Mouse (Mus musculus) embryo, embryonic 9.5 days (tissue): ENCODE results near the gene Cbln1.
A peak's percentile ranks its signal among the peaks of the same experiment; 100 is the strongest.

ENCODE experiments used
- DNase-seq: peaks from one replicate; pipeline ENCODE4 v3.0.0-alpha.2; 2017; ENCODE audit errors: extremely low spot score

Cbln1 gene

DNA sequence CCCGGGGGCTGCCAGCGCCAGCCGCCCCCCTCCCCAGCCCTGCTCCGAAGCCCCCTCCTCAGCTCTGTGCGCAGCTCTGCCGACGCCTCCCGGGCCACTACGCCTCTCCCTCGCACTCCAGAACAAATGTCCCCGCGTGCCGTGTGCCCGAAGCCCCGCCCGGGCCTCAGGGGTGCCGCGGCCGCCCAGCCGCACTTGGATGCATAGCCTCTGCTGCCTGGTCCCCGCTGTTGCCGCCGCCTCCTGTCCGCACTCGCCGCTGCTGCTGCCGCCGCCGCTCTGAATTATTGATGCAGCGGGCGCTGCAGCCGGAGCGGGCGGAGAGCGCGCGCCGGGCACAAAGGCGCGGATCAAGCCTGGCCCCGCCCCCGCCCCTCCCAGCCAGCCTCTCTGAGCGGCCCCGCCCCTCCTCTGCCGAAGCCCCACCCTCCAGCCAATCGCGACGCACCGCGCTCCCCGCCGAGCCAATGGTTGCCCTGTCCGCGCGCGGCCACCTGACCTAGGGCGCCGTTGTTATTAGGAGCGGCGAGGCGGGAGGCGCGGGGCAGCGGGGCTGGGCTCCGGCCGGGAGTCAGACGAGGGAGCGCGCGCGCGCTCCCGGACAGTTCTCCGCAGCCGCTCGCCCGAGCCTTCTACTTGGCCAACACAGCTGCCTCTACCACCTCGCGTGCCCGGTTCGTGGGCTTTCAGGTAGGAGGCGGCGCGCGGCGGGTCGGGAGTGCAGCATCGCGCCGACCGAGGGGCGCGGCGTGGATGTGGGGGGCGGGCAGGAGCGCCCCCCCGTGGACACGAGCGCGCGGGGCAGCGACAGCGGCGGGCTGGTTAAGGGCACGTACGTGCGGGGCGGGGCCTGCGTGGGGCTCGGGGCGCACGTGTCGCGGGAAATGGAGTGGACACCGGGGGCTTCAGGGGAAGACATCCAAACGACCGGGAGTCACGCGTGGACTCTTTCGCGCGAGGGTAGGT is at the start of gene Cbln1:
Cbln1 (minus strand) TSS at position 339 of the 966 bp plus-strand sequence.
- peak; percentile 96 for DNase-seq

DNA sequence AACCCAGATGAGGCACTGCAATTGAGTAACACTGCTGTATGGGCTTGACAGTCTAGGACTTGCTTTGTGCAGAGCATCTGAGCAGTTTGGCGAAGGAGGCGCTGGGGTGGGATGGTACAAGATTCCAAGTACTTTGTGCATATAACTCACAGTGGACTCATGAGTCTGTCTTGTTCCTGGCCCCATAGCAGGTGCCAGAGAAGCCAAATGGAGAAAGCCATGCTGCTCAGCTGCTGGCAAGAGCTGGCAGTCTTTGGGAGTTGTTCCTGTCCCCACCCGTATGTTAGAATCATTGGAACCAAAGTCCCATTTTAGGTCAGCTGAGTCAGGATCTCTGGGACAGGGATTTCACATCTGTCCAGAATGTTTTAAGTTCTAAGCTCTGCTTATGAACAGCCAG is 44.7 kb upstream of the Cbln1 start:
- DNase-seq: no peak

DNA sequence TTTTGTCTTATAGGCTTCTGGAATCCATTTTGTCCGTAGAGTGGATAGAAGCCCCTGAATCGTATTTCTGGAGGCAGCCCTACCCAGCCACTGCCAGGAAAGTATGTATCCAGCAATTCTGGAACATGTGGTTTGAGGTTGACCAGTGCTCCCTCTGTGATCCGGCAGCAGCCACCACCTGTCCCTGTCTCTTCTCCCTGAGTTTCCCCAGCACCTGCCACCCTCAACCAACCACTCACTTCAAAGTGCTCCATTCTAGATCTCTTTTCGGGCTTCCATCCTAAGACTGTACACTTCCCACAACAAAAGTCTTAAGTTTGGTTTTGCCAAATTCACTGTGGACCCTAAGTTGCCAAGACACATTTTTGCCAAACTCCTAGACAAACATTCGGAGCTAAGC is 41.4 kb upstream of the Cbln1 start:
- DNase-seq: no peak

GRCm38 (mm10) chr8:87513350-87513749 is 40.9 kb upstream of the Cbln1 start:
- no peak for DNase-seq

DNA sequence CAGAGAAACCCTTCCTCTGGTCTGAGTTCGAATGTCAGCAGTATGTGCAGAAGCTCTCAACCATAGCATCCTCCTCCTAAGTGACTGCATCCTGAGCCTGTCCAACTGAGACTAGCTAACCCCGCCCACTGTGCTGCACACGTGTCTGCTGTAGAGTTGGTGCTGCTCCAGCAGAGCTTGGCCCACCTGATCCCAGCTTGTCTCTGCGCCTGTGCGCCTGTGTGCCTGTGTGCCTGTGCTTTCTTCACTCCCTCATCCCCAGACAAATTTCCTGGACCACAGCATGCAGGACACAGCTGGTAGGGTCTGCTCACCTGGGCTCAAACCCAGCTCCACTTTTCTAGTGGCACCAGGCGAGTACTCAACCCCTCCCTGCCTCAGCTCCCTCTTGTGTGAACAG is 40.2 kb upstream of the Cbln1 start:
- DNase-seq: no peak

- no peak for DNase-seq
Measured at GRCm38 (mm10) chr8:87507046-87507445, 34.6 kb upstream of the Cbln1 start.

DNA sequence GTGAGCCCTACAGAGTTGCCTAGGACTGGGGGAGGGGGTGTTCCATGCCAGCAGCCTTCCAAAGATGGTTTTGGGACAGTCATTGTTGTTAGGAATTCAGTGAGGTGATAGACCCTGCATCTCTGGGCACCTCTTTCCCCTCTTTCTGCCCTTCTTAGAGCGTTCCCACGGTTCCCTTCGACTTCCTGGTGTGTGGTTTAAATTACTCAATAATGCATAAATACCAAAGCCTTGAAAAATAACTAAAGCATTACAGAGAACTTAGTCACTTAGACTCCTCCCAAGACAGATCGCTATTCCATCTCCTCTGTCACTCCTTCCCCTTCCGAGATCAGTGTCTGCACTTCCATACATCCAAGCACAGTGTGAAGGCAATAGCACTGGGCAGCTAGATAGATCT is 32.0 kb upstream of the Cbln1 start:
- DNase-seq: no peak

DNA sequence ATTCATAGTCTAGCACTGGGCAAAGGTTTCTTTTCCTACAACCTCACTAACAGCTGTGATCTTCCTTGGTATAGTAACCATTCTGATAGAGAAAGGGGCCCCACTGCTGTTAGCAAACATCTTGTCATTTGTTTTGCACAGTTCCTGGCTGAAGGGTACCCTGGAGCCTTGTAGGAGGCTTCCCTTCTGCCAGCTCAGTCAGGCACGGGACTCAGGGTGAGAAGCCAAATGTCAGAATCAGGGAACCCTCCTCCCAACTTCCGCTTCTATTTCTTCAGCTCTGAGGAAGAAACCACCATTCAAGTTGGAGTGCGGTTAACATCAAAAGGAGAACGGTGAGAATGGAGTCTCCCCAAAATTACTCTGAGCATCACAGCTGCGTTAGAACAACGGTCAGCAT is 30.3 kb upstream of the Cbln1 start:
- no peak for DNase-seq

- no peak for DNase-seq
Measured at GRCm38 (mm10) chr8:87497641-87498040, 25.2 kb upstream of the Cbln1 start.

DNA sequence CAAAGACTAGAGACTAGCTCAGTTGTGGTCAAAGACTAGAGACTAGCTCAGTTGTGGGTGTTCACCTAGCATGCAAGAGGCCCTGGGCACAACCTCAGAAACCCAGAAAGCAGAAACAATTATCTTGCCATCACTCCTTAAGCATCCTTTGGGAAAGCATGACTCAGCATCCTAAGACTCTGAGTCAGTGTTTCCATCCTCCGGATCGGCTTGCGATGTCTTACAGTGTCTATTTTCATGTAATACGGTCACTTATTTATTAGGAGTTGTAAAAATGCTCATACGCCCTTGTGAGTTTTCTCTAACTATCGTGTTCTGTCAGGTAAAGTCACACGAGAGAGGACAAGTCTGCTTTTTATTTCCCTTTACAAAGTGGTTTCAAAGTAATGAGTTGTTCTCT is 24.1 kb upstream of the Cbln1 start:
- DNase-seq: no peak

- DNase-seq: no peak
Measured at GRCm38 (mm10) chr8:87494862-87495261, 22.5 kb upstream of the Cbln1 start.

DNA sequence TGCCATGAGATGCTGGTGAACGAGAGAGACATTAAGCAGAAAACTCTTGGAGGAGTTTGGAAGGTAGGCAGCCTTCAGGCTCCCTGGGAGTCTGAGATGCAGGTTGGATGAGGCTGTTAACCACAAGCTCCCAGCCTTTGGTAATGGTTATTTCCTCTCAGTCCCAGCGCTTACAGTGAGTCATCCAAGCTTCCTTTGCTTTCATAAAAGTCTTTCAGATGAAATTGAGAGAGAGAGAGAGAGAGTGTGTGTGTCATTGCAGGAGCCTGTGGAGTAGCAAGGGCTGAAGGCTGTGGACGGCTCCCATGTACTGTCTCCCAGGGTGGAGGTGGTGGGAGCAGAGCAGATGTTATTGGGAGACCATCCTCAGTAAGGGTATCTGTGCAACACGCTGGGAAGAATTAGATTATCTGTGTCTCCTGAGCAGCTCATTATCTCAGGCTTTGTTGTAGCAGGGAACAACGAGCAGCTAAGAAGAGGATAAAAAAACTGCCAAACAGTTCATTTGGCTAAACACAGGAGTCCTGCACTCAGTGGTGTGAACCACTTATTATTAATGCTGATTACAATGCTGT is 17.5 kb upstream of the Cbln1 start:
- DNase-seq: no peak

GRCm38 (mm10) chr8:87481396-87481795 is 9.0 kb upstream of the Cbln1 start:
- no peak for DNase-seq

DNA sequence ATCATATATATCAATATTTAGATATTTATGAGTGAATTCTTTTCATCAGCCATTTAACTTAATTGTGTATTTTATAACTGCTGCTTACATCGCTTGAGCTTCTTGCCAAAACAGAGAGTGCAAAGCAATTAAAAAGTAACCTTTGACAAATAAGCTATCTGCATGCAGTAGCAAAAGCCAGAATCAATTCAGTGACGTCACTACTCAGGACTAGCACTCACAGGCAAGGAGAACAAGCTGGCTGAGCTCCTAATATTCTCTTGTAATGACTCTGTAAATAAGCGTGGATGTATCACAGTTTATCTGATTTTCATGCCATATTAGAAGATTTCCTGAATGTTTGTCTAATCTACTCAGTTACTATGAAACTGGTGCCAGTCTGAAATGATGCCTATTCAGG is 5.8 kb upstream of the Cbln1 start:
- DNase-seq: no peak

DNA sequence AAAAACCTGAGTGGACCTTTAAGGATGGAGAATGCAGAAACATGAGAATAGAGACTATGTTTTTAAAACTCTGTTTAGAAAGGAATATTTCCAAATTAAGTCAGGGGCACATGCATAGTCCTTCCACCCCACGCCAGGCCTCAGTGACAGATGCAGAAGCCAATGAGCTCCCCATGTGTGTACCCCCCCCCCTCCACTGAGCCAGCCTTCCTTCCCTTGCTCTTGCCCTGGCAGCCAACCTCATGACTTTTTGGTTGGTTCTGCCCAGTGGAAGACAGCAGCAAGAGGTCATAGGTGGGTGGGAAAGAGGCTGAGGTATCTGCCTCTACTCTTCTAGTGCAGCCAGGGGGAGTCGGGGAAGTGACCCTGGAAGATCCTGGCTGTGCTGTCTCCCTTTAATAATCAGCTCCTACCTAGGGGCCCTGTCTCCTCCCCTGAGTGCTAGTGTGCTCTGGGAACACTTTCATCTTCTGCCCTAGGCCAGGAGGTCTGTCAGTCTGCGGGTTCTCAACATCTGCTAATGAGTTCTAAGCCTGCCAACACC is 4.8 kb upstream of the Cbln1 start:
- DNase-seq: no peak

- no peak for DNase-seq
Measured at GRCm38 (mm10) chr8:87475551-87475950, 3.1 kb upstream of the Cbln1 start.

DNA sequence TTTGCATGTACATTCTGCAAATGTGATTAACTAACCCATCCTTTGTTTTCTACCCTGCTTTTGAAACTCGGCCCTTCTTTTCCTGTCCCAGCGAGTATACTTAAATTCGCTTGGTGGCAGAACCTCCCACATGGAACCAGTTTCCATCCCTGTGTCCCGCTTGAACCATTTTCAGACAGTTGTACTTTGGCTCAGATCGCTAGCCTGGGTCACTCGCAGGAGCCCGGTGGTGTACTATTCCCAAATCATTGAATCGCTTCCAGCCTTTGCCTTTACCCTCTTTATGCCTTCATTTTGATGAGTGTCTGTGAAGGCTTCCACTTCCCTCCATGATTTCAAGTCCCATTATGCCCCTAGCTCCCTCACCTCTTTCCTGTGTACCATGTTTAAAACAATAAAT is 2.0 kb upstream of the Cbln1 start:
- DNase-seq: no peak

- DNase-seq: no peak
Measured at GRCm38 (mm10) chr8:87473940-87474339, 1.5 kb upstream of the Cbln1 start.

DNA sequence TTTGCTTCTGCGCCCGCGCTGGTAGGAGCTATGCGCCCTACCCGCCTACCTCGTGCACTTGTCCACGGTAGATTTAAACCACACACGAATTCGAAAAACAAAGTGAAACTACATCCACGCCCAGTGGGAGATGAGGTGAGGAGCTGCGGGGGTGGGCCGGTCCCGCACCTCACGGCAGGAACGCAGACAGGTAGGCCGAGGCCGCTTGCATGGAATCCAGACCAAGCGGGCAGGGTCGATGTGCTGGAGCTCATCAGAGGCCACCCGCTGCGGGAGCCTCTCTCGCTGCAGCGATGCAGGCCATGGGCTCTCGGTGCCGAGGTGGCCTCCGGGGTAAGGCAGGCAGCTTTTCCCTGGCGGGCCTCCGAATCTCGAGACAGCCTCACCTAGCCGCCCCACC is 905 bp upstream of the Cbln1 start:
- peak; percentile 40 for DNase-seq

DNA sequence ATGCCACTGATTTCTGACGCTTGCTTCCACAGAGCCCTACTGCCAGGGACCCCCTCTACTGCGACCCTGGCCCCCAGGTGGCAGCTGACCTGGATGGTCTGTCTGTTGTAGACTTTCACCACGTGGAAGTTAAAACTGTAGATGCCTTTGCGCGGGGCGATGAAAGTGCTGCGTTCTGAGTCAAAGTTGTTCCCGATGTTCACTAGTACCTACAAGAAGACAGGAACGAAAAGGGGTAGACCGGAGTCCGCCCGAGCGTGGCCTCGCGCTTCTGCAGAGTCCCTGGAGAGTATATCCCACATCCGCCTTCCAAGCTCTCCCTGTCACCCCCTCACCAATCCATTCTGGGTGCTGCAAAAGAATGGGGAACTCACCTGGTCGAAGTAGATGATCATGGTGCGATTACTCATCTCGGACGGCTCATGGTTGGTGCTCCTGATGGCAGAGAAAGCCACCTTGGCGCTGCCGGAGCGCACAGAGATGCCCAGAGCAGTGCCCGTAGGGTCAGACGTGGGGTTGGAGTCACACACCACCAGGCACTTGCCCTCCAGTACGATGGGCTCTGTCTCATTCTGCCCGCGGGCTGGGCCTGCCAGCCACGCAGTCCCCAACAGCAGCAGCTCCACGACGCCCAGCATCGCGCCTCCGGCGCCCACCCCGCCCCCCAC is 672 bp downstream of the Cbln1 start:
- DNase-seq: no peak

- peak; percentile 40 for DNase-seq
Measured at GRCm38 (mm10) chr8:87470834-87471602, 1.4 kb downstream of the Cbln1 start.
